Mouse (Mus musculus): ENCODE measurements at regions not wholly inside any gene's neighbourhood (a gene's known extent, or its start where the extent isn't known, plus 50 kb on each side); places are given as distances from the start of the nearest gene placed in this dataset.

DNA sequence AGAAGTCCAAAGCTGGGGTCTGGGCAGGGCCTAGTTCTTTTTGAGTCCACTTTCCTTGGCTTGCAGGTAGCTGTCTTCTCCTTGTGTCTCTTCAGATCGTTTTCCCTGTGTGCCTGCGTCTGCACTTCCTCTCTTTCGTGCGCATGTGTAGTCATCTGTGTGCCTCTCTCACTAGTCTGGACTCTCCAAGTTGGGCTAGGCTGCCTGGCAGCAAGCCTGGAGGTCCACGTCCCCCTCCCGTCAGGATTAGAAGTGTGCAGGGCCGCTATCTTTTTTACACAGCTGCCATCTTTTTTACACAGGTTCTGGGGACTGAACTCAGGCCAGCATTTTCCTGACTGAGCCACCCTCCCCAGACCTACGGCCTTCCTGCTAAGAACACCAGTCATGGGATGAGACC is 55.8 kb upstream of the Sec14l1 start:
- WGBS = 62% methylated on average over 8 of the region's 8 CpGs
- ATAC-seq = no peak

DNA sequence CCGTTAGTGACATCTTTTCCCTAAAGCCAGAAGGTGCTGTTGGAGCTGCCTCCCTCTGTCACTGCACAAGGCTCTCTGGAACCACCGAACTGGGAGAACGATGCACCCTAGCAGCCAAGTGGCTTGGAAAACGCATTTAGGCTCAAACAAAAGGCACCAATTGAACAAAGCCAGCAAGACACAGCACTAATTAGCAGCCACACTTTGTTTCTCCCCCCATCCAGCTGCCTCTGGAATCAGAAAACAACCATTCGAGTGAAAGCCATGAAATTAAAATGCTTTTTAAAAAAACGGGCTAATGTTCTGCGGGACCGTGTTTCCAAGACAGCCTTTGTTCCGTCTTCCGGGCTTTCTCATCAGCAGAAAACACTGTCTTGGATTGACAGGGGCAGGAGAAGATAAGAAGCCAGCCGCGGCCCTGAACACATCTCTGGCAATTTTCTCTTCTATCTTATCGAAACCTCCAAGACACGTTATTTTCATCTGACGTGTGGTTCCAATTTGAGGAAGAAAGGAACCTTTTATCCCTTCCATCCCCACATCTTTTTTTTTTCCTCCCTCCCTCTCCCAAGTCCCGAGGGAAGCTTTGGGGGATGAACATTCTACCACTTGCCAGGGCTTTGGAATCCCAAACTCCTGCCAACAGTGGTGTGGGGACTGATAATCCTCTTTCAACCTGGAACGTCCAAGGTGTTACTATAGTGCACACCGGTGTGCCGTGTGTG is 54.8 kb upstream of the Sec14l1 start:
- WGBS = 25% methylated on average over 19 of the region's 19 CpGs
- TF ChIP-seq CTCF (IDR thresholded peaks at IDR 0.05; ENCODE audit: low read depth) = no peak
- Histone ChIP-seq H3K9me3 (ENCODE audit: control insufficient read depth) (no peaks in the 10 kb centered on the region), H3K4me1 (replicated peaks; ENCODE audit: control insufficient read depth, insufficient read depth, low read length) (no peaks in the 10 kb centered on the region), H3K36me3 (ENCODE audit: control insufficient read depth, insufficient read depth) (no peaks in the 10 kb centered on the region), H3K4me2 (replicated peaks; ENCODE audit: low read depth) (peak overlapping the region; percentile 28), H3K9ac (ENCODE audit: low read depth, low read length) (no peak overlapping the region), H3K27me3 (replicated peaks; ENCODE audit: control insufficient read depth, insufficient read depth, low read length) (peaks cover 4% of the 10 kb centered on the region; the same call in 1 of the 2 replicates), H3K27ac (ENCODE audit: low read depth, low read length) (no peak overlapping the region), H3K4me3 (ENCODE audit: low read depth, low read length) (no peak overlapping the region)
- ATAC-seq = no peak

More for the DNA sequence above, 55.8 kb upstream of the Sec14l1 start:
- H3K9me3 ChIP-seq (ENCODE audit: control insufficient read depth) = no peaks in the 10 kb centered on the region
- H3K4me1 ChIP-seq (replicated peaks; ENCODE audit: control insufficient read depth, insufficient read depth, low read length) = no peaks in the 10 kb centered on the region
- no peak overlapping the region for H3K4me3 ChIP-seq (ENCODE audit: low read depth, low read length)
- no peak overlapping the region for H3K4me2 ChIP-seq (replicated peaks; ENCODE audit: low read depth)
- no peaks in the 10 kb centered on the region for H3K36me3 ChIP-seq (ENCODE audit: control insufficient read depth, insufficient read depth)
- no peak for TF ChIP-seq CTCF (IDR thresholded peaks at IDR 0.05; ENCODE audit: low read depth)
- H3K27ac ChIP-seq (ENCODE audit: low read depth, low read length) = no peak overlapping the region
- H3K9ac ChIP-seq (ENCODE audit: low read depth, low read length) = no peak overlapping the region
- peaks cover 3% of the 10 kb centered on the region; the same call in 1 of the 2 replicates for H3K27me3 ChIP-seq (replicated peaks; ENCODE audit: control insufficient read depth, insufficient read depth, low read length)

DNA sequence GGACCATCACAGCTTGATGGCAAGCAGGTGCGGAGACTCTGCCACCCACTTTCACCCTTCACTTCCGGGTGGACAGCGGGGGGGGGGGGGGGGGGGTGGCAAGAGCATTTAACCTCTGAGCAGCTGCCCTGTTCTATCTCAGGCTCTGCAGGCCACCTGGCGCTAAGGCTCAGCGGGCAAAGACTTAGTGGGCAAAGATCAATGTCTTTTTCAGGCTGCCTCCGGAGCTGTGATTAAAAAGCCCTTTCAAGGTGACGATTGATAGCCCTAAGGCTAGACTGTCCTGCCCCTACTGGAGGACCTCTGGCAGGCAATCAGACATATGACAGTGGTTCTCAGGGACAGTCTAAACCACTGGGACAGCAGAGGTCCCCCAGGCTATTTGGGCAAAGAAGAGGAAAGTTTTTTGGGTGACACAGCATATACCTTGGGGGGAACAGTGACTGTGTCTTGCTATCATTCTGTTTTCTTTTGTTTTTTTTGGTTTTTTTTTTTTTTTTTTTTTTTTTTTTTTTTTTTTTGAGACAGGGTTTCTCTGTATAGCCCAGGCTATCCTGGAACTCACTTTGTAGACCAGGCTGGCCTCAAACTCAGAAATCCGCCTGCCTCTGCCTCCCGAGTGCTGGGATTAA is 54.1 kb upstream of the Sec14l1 start:
- 32% methylated on average over 9 of the region's 9 CpGs for WGBS

DNA sequence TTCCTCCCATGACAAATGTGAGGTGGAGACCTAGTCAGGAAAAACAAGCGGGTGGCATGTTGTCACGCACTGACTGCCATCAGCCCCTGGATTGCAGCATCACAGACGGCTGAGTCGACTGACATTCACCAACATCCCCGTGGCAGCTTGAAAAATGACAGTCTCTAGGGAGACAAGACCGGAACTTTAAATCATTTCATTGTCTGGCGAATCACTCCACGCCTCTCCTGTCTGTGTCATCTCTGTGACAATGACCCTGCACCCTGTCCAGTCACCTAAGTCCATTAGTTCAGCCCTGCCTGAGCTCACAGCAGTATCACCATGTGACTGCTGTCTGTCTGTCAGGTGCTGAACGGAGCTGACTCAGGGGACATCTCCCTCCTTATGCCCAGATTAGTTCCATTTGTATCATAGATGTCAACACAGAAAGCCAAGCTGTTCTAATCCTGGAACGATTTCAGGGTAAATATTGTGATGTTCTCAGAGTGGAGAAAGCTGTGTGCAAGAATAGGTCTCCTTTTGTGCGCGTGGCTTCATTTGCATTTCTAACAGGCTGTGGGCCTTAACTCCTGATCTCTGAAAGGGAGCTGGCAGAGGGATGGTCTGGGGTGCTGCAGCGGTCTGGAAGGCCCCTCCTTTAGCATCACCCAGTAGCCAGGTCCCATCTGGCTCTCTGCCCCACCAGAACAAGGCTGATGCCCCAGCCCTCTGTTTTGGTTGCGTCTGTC is 52.0 kb upstream of the Sec14l1 start:
- 63% methylated on average over 14 of the region's 14 CpGs for WGBS
- peaks cover 4% of the 10 kb centered on the region; the same call in 1 of the 2 replicates for H3K27me3 ChIP-seq (replicated peaks; ENCODE audit: control insufficient read depth, insufficient read depth, low read length)
- no peak overlapping the region for H3K9ac ChIP-seq (ENCODE audit: low read depth, low read length)
- H3K4me1 ChIP-seq (replicated peaks; ENCODE audit: control insufficient read depth, insufficient read depth, low read length) = no peaks in the 10 kb centered on the region
- no peaks in the 10 kb centered on the region for H3K9me3 ChIP-seq (ENCODE audit: control insufficient read depth)
- no peak for TF ChIP-seq CTCF (IDR thresholded peaks at IDR 0.05; ENCODE audit: low read depth)
- H3K4me3 ChIP-seq (ENCODE audit: low read depth, low read length) = no peak overlapping the region
- H3K36me3 ChIP-seq (ENCODE audit: control insufficient read depth, insufficient read depth) = no peaks in the 10 kb centered on the region
- no peak overlapping the region for H3K27ac ChIP-seq (ENCODE audit: low read depth, low read length)
- ATAC-seq = no peak
- no peak overlapping the region for H3K4me2 ChIP-seq (replicated peaks; ENCODE audit: low read depth)

More for the DNA sequence above, 54.1 kb upstream of the Sec14l1 start:
- no peak for ATAC-seq
- Histone ChIP-seq H3K4me1 (replicated peaks; ENCODE audit: control insufficient read depth, insufficient read depth, low read length) (no peaks in the 10 kb centered on the region), H3K4me3 (ENCODE audit: low read depth, low read length) (no peak overlapping the region), H3K27ac (ENCODE audit: low read depth, low read length) (no peak overlapping the region), H3K9ac (ENCODE audit: low read depth, low read length) (no peak overlapping the region), H3K27me3 (replicated peaks; ENCODE audit: control insufficient read depth, insufficient read depth, low read length) (peaks cover 4% of the 10 kb centered on the region; the same call in 1 of the 2 replicates), H3K36me3 (ENCODE audit: control insufficient read depth, insufficient read depth) (no peaks in the 10 kb centered on the region), H3K9me3 (ENCODE audit: control insufficient read depth) (no peaks in the 10 kb centered on the region), H3K4me2 (replicated peaks; ENCODE audit: low read depth) (peak overlapping the region; percentile 28)
- 0 out of 2 replicates have a peak, but pooled peaks have one; percentile 13 for TF ChIP-seq CTCF (IDR thresholded peaks at IDR 0.05; ENCODE audit: low read depth)

Measured in intestine, postnatal 0 days (tissue).